ENCODE assay signal across 8 mouse cellular contexts in the genomic region with DNA sequence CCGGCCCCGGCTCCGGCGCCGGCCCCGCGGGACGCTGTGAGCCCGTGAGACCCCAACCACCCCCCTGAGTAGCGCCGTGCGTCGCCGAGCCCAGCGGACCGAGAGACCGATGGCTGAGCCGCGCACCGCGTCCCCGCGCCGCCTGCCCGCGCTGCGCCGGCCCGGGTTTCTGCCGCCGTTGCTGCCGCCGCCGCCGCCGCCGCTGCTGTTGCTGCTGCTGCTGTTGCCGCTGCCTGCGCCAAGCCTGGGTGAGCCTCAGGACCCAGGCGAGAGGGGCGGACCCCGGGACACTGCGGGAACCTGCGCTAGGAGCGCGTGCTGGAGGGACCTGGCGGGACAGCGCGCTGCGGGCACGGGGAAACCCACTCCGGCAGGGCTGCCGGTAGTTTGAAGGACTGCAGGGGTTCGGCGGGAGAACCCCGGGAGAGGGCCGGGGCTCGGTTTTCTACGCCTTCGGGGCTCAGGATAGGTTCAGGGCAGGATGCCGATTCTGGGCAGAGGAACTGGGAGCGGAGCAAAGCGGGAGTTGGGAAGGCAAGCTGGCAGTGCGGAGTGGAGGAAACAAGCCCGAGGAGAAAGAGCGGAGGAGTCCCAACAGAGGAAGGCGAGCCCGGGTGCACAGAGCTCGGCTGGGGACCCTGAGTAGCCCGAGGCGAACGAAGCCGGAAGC. TPM values are rescaled to one million over a fixed set of nuclear protein-coding genes. Genes with fewer than 3 reads are reported as not detected.
A peak's percentile ranks its signal among the peaks of the same experiment; 100 is the strongest.
DNase-seq lines count a peak whose midpoint lies in the region; ATAC-seq lines count a peak whose summit lies in the region.

No protein-coding gene starts in this region.

- no peak overlapping the region for H3K27ac ChIP-seq in brown adipose tissue, adult 24 weeks (replicated peaks; ENCODE audit: low read depth, low read length)
- peak overlapping the region; percentile 91 for H3K27ac ChIP-seq in heart, embryonic 10.5 days
- H3K27ac ChIP-seq in lung, embryonic 15.5 days = peak overlapping the region; percentile 82

- no peak for DNase-seq in heart, embryonic 10.5 days (ENCODE audit: low spot score)
- DNase-seq in kidney, adult 9 months = peak; percentile 17
- DNase-seq in retina, embryonic 14.5 days (ENCODE audit: low spot score) = peak; percentile 70

- peak overlapping the region; percentile 90 for H3K4me3 ChIP-seq in megakaryocyte, embryonic 14.5 days (replicated peaks)
- peak overlapping the region; percentile 66 for H3K4me3 ChIP-seq in brown adipose tissue, adult 24 weeks (ENCODE audit: insufficient read depth, low read depth, low read length)
- peak overlapping the region; percentile 81 for H3K4me3 ChIP-seq in heart, embryonic 10.5 days
- peak overlapping the region; percentile 73 for H3K4me3 ChIP-seq in lung, embryonic 15.5 days

- under 1% methylated on average over 73 of the region's 73 CpGs for WGBS in heart, embryonic 10.5 days
- WGBS in lung, embryonic 15.5 days = under 1% methylated on average over 73 of the region's 73 CpGs

- H3K9me3 ChIP-seq in megakaryocyte, embryonic 14.5 days = no peaks in the 10 kb centered on the region
- H3K9me3 ChIP-seq in heart, embryonic 10.5 days = no peaks in the 10 kb centered on the region
- no peaks in the 10 kb centered on the region for H3K9me3 ChIP-seq in lung, embryonic 15.5 days

- H3K27me3 ChIP-seq in megakaryocyte, embryonic 14.5 days (replicated peaks) = peaks cover 90% of the 10 kb centered on the region
- peaks cover 17% of the 10 kb centered on the region; the same call in 1 of the 2 replicates for H3K27me3 ChIP-seq in heart, embryonic 10.5 days (ENCODE audit: insufficient read depth, poor library complexity, severe bottlenecking)
- H3K27me3 ChIP-seq in lung, embryonic 15.5 days = peaks cover 22% of the 10 kb centered on the region; the same call in 1 of the 2 replicates

- H3K9ac ChIP-seq in lung, embryonic 15.5 days = peak overlapping the region; percentile 65

- peaks cover 27% of the 10 kb centered on the region for H3K4me1 ChIP-seq in megakaryocyte, embryonic 14.5 days
- no peaks in the 10 kb centered on the region for H3K4me1 ChIP-seq in brown adipose tissue, adult 24 weeks (ENCODE audit: control insufficient read depth, insufficient read depth, insufficient read length, low read length)
- peaks cover 30% of the 10 kb centered on the region for H3K4me1 ChIP-seq in heart, embryonic 10.5 days
- H3K4me1 ChIP-seq in lung, embryonic 15.5 days = peaks cover 12% of the 10 kb centered on the region

- no peaks in the 10 kb centered on the region for H3K36me3 ChIP-seq in megakaryocyte, embryonic 14.5 days (replicated peaks; ENCODE audit: low read length)
- peaks cover 22% of the 10 kb centered on the region for H3K36me3 ChIP-seq in heart, embryonic 10.5 days
- H3K36me3 ChIP-seq in lung, embryonic 15.5 days = no peaks in the 10 kb centered on the region

- ATAC-seq in megakaryocyte, adult 5-6 weeks (ENCODE audit: poor library complexity, severe bottlenecking) = no peak
- ATAC-seq in lung, embryonic 15.5 days (ENCODE audit: borderline replicate concordance, extremely low read depth, low FRiP score, low TSS enrichment) = peak; percentile 64
- no peak for ATAC-seq in erythroid progenitor cell, adult 5-6 weeks (replicated peaks; ENCODE audit: low FRiP score, poor library complexity, severe bottlenecking)

- H3K4me2 ChIP-seq in lung, embryonic 15.5 days = peak overlapping the region; percentile 96

RNA-seq across cellular contexts. Expression of a gene that starts 0.5 kb away (rescaled TPM):
- polyA plus RNA-seq in megakaryocyte, embryonic 14.5 days (2012; ENCODE audit: insufficient read depth, low replicate concordance) = not detected in 2 replicates
- total RNA-seq in megakaryocyte, adult 5-6 weeks (2015) = not detected in 2 replicates
- total RNA-seq in megakaryocyte, adult 5-6 weeks (2017) = not detected in 2 replicates
- not detected in 2 replicates for polyA plus RNA-seq in brown adipose tissue, adult 24 weeks (2012; ENCODE audit: insufficient read depth, insufficient read length, missing spikeins)
- polyA plus RNA-seq in heart, embryonic 10.5 days (2016; fragmentation: Nextera tagmentation; extraction: Ambion mirVana) = 26.8 and 65.0 TPM in 2 replicates
- polyA plus RNA-seq in lung, embryonic 15.5 days (2015; fragmentation: Nextera tagmentation; extraction: Ambion mirVana) = 1.8 and 2.0 TPM in 2 replicates
- total RNA-seq in erythroid progenitor cell, adult 5-6 weeks (2015; ENCODE audit: low replicate concordance) = not detected in 2 replicates
- total RNA-seq in erythroid progenitor cell, adult 5-6 weeks (2017; ENCODE audit: low replicate concordance) = not detected in 2 replicates

RNA-seq across cellular contexts. Expression of a gene that starts 40.2 kb away (rescaled TPM):
- polyA plus RNA-seq in megakaryocyte, embryonic 14.5 days (2012; ENCODE audit: insufficient read depth, low replicate concordance) = 0.08 TPM in 1 of 2 replicates, not detected in the other
- 0.05 and 0.09 TPM in 2 replicates for total RNA-seq in megakaryocyte, adult 5-6 weeks (2015)
- not detected in 2 replicates for total RNA-seq in megakaryocyte, adult 5-6 weeks (2017)
- polyA plus RNA-seq in brown adipose tissue, adult 24 weeks (2012; ENCODE audit: insufficient read depth, insufficient read length, missing spikeins) = 0.55 and 0.71 TPM in 2 replicates
- polyA plus RNA-seq in heart, embryonic 10.5 days (2016; fragmentation: Nextera tagmentation; extraction: Ambion mirVana) = 7.5 and 10.8 TPM in 2 replicates
- 14.4 and 14.6 TPM in 2 replicates for polyA plus RNA-seq in lung, embryonic 15.5 days (2015; fragmentation: Nextera tagmentation; extraction: Ambion mirVana)
- total RNA-seq in erythroid progenitor cell, adult 5-6 weeks (2015; ENCODE audit: low replicate concordance) = not detected in 2 replicates
- total RNA-seq in erythroid progenitor cell, adult 5-6 weeks (2017; ENCODE audit: low replicate concordance) = not detected in 2 replicates

RNA-seq across cellular contexts. Expression of a gene that starts 53.7 kb away (rescaled TPM):
- polyA plus RNA-seq in megakaryocyte, embryonic 14.5 days (2012; ENCODE audit: insufficient read depth, low replicate concordance) = 2.6 and 3.6 TPM in 2 replicates
- 0.80 and 1.3 TPM in 2 replicates for total RNA-seq in megakaryocyte, adult 5-6 weeks (2015)
- 0.95 and 0.98 TPM in 2 replicates for total RNA-seq in megakaryocyte, adult 5-6 weeks (2017)
- 11.9 and 16.2 TPM in 2 replicates for polyA plus RNA-seq in brown adipose tissue, adult 24 weeks (2012; ENCODE audit: insufficient read depth, insufficient read length, missing spikeins)
- polyA plus RNA-seq in heart, embryonic 10.5 days (2016; fragmentation: Nextera tagmentation; extraction: Ambion mirVana) = 4.8 and 5.8 TPM in 2 replicates
- 5.4 and 5.6 TPM in 2 replicates for polyA plus RNA-seq in lung, embryonic 15.5 days (2015; fragmentation: Nextera tagmentation; extraction: Ambion mirVana)
- total RNA-seq in erythroid progenitor cell, adult 5-6 weeks (2015; ENCODE audit: low replicate concordance) = 17.7 and 28.5 TPM in 2 replicates
- 13.7 and 15.2 TPM in 2 replicates for total RNA-seq in erythroid progenitor cell, adult 5-6 weeks (2017; ENCODE audit: low replicate concordance)
